Mouse (Mus musculus): ENCODE data around the gene Tcl1b3.
"Not testable (repeated sequence)": the region's sequence is repeated elsewhere in the genome, so short reads cannot be mapped to it uniquely, and the experiment has no call there.

Gene Tcl1b3

DNA sequence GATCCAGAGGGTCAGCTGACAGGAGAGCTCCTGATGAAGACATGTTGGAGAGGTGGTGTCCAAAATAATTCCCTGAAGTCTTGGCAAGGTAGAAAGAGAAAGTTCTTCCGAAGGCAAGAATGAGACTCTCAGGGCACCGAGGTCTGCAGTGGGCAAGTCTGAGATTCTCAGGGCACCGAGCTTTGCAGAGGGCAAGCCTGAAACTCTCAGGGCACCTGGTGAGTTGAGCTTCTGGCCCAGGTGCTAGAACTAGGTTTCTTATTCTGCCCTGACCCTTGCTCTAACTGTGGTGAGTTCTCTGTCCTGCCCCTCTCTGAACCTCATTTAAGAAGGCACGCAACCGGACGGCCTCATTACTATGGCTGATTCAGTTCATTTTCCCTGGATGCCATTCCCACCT is at the start of gene Tcl1b3:
Gene Tcl1b3 (plus strand): TSS at position 301 of the 400 bp plus-strand sequence.
- not testable (repeated sequence) for DNase-seq (ENCODE audit: low read depth, low spot score)

DNA sequence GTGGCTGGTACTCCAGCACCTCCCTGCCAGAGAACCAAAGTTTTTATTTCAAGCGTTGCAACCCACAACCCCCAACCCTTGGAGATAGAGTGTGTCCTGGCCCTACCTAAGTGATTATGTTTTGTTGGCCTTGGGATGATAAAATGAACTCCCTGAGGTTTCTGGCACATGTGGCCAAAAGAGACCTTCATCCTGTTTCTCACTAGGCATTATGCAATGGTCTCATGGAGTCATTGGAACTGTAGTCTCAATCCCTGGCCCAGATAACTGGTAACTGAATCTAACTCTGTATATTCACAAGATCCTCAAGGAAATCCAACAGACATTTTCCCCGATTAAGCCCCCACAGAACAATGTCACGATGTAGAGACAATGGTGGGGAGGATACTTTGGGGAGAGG is 47.7 kb upstream of the Tcl1b3 start:
- DNase-seq (ENCODE audit: low read depth, low spot score) = no peak

GRCm38 (mm10) chr12:105144928-105145327 is 45.9 kb upstream of the Tcl1b3 start:
- not testable (repeated sequence) for DNase-seq (ENCODE audit: low read depth, low spot score)

- no peak for DNase-seq (ENCODE audit: low read depth, low spot score)
These were observed 45.1 kb upstream of the Tcl1b3 start, which contains the start of gene Tcl1b2 for GRCm38 (mm10) chr12:105145714-105146113. Gene Tcl1b2, plus strand, starts transcription at chr12:105146014.

DNA sequence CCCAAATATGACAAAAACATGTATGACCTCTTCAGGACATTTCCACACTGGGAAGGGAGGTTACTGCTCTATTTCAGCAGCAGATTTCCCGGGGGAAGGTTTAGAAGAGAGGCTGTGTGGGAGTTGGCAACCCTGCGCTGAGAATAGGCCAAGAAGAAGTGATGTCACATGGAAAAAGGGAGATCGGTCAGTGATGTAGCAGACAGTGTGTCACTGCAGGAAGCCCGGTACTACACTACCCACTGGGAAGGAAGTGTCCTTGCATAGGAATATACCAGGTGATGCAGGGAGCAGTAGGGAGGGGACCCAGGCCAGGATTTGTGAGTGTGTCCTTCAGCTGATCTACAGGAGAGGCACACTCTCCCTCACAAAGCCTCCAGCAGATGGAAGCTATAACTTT is 35.6 kb upstream of the Tcl1b3 start:
- not testable (repeated sequence) for DNase-seq (ENCODE audit: low read depth, low spot score)

- no peak for DNase-seq (ENCODE audit: low read depth, low spot score)
These were observed 32.0 kb upstream of the Tcl1b3 start for GRCm38 (mm10) chr12:105158842-105159241.

- no peak for DNase-seq (ENCODE audit: low read depth, low spot score)
These were observed 31.5 kb upstream of the Tcl1b3 start, which contains the start of gene Tcl1b1 for GRCm38 (mm10) chr12:105159390-105159789. Gene Tcl1b1, plus strand, starts transcription at chr12:105159690.

DNA sequence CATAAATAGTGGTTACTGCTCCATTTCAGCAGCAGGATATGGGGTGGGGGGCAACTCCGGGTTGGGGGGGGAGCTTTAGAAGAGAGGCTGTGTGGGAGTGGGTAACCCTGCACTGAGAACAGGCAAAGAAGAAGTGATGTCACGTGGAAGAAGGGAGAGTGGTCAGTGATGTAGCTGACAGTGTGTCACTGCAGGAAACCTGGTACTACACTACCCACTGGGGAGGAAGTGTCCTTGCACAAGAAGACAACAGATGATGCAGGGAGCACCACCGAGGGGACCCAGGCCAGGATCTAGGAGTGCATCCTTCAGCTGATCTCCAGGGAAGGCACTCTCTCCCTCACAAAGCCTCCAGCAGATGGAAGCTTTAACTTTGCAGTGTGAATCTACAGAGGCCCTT is 24.1 kb upstream of the Tcl1b3 start:
- no peak for DNase-seq (ENCODE audit: low read depth, low spot score)

GRCm38 (mm10) chr12:105173366-105173765 is 17.5 kb upstream of the Tcl1b3 start:
- DNase-seq (ENCODE audit: low read depth, low spot score) = no peak

DNA sequence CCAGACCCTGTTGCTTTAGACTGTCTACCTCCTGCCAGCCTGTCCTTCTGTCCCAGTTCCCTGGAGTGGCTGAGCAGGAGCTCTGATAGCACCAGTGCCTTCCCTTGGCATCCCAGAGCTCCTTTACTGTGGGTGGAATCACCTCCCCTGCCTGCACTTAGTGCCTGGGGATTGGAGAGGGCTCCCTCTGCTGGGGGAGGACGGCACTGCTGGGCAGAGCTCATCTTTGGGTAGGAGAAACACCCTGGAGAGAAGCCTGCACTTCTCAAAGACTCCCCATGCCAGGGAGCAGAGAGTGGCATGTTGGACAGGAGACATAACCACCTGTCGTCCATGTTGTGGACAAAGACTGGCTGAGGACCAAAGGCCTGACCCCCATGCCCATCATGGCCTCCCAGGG is 16.5 kb upstream of the Tcl1b3 start:
- DNase-seq (ENCODE audit: low read depth, low spot score) = not testable (repeated sequence)

GRCm38 (mm10) chr12:105176044-105176443 is 14.8 kb upstream of the Tcl1b3 start, which contains the start of gene Tcl1b5:
Gene Tcl1b5, plus strand, starts transcription at chr12:105176344.
- not testable (repeated sequence) for DNase-seq (ENCODE audit: low read depth, low spot score)

- not testable (repeated sequence) for DNase-seq (ENCODE audit: low read depth, low spot score)
These were observed 9.7 kb upstream of the Tcl1b3 start for GRCm38 (mm10) chr12:105181040-105181644.

GRCm38 (mm10) chr12:105188980-105189379 is 1.9 kb upstream of the Tcl1b3 start:
- not testable (repeated sequence) for DNase-seq (ENCODE audit: low read depth, low spot score)

DNA sequence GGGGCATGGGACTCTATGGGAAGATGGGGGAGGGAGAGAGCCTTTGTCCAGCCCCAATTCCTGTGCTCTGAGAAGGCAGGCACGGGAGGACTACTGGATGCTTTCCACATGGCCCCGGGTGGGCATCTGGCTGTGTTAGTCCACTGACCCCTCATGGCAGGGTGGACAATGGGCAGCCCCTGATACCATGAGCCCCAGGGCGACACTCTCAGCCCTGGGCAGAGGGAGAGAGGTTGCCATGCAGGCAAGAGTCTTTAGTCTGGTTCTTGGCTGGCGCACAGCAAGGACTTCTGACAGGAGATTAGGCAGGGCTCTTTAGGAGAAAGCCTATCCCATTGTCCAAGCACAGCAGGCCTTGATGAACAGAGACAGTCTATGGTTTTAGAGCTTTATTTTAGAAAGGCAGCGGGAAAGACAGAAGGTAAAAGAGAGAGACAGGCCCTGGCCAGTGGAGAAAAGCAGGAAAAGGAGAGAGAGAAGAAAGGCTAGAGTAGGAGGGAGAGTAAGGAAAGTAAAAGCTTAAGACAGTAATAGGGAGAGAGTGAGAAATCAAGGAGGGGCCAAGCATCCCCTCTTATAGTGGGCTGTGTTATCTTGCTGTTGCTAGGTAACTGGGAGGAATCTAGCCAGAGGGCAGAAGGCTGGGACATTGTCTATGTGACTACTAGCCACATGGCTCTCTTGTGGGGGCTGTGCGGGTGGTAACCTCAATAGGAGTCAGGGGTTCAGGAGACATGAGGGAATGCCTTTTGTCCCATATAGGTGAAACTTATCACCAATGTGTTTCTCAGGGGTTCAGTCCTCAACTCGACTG is 9.0 kb downstream of the Tcl1b3 start:
- DNase-seq (ENCODE audit: low read depth, low spot score) = not testable (repeated sequence)

- not testable (repeated sequence) for DNase-seq (ENCODE audit: low read depth, low spot score)
These were observed 10.8 kb downstream of the Tcl1b3 start, which contains the start of gene Tcl1b4 for GRCm38 (mm10) chr12:105201657-105202056. Gene Tcl1b4, plus strand, starts transcription at chr12:105201957.

DNA sequence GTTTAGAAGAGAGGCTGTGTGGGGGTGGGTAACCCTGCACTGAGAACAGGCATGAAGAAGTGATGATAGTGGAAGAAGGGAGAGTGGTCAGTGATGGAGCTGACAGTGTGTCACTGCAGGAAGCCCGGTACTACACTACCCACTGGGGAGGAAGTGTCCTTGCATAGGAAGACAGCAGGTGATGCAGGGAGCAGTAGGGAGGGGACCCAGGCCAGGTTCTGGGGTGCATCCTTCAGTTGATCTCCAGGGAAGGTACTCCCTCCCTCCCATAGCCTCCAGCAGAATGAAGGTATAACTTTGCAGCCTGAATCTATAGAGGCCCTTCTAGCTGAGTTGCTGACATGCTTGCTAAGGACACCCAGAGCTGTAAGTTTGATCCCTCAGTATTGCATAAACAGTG is 16.2 kb downstream of the Tcl1b3 start:
- DNase-seq (ENCODE audit: low read depth, low spot score) = no peak

DNA sequence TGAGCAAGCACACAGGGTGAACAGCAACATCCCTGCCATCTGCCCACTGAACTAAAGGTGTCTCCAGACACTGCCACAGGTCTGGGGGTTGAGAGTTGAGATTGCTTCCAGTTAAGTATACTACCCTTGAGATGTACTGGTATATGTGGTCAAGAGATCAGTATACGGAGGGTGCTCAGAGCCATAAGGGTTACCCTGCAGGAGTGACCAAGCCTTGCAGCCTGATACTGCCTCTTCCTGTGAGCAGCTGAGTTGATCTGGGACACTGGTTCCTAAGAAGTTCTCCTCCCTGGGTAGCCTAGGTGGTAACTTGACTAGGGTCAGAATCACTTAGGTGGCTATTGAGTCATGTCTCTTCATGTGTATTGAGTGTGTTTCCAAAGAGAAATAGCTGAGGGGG is 17.6 kb downstream of the Tcl1b3 start:
- DNase-seq (ENCODE audit: low read depth, low spot score) = no peak

DNA sequence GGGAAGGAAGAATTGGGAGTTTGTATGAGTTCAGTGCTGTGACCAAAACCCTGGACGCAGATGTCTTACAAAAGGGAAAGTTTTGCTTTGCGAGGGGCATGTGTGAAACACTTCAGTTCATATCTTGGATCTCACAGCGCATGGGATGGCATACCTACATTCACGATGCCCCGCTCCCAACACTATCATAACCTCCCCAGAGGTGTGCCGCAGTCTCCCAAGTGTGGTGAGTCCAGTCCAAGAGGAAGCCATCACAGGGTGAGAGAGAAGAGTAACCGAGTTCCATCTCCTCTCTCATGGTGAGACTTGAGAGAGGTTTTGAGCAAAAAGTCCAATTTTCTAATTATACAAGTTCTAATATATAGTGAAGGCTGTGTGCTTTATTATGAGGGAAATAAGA is 18.4 kb downstream of the Tcl1b3 start:
- DNase-seq (ENCODE audit: low read depth, low spot score) = no peak

DNA sequence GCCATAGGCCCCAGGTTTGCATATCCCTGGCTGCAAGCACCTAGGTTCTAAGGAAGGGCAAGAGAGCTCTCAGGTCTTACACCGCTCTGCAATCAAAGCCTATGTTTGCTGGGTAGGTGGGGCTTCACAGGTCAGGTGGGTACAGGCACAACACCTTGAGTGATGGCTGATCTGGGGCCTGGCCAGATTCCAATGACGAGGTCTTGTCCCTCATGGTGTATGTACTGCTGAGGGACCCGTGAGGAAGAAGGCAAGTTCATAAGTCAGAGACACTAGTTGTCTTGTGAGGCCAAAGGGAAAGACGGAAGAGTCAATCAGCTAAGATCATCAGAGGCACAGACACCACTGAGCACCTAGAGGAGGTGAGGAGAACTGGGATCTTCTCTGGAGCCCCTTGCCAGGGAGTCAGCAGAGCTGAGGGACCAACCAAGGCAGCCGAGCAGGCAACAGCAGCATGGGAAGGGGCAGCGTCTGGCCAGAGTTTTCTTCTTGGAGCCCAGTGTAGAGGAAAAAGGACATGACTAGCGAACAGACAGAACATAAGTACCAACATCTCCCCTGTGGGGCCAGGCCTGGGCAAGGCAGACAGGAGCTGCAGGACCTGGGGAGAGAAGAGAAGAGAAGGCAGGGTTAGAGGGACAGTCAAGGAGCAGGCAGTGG is 26.4 kb downstream of the Tcl1b3 start:
- no peak for DNase-seq (ENCODE audit: low read depth, low spot score)

GRCm38 (mm10) chr12:105222601-105223319 is 31.9 kb downstream of the Tcl1b3 start, which contains the start of gene Tcl1:
Gene Tcl1, minus strand, starts transcription at chr12:105222793.
- DNase-seq (ENCODE audit: low read depth, low spot score) = no peak

DNA sequence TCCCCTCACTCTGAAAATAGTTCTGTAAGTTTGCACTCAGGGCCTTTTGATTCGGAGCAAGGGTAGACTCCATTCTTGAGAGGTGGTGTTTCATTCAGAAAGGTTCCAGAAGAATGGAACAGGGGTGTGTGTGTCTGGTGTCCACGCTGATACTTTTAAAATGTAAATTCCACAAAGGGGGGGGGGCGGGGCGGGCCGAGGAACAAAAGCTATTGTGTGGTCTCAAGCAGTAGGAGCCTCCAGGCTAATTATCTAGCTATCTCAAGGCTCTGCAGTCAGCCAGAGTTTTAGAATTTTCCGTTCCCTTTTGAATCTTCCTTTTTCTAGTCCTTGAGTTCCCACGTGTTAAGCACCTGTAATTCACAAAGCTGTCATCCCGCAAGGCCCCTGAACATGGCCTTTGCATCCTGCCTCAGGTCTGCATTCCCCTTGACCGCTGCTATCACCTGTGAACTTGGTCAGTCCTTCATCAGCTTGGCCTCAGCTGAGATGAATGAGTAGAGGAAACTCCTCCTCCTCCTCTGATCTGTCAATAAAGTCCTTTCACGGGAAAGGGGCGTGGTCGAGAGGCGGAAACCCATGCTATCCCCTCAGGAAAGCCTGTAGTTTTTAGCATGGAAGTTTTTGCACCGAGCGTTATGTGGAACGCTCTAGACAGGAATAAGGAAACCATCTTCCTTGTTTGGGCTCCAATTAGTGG is 33.9 kb downstream of the Tcl1b3 start:
- no peak for DNase-seq (ENCODE audit: low read depth, low spot score)

Data from retina, postnatal 7 days (tissue).